Comparison of ENCODE assay signal across 10 mouse cellular contexts in genomic region chr10:59977715-59978343, GRCm38 (mm10). TPM values are rescaled to one million over a fixed set of nuclear protein-coding genes. Genes with fewer than 3 reads are reported as not detected.
DNase-seq lines count a peak whose midpoint lies in the region; ATAC-seq and TF ChIP-seq lines count a peak whose summit lies in the region.
"Had no signal": no experiment of that assay in that cellular context is flagged by ENCODE, and none has a peak within 500 bp of the region (broad histone marks: within the 10 kb centered on the region; RNA-seq: fewer than 3 reads in every experiment).

No protein-coding gene starts in this region.

- no peak overlapping the region for H3K9ac ChIP-seq in CH12.LX (ENCODE audit: insufficient read depth, low read depth)
- H3K9ac ChIP-seq in forebrain, embryonic 15.5 days (replicated peaks), result no peak overlapping the region
- H3K9ac ChIP-seq in limb, embryonic 14.5 days (ENCODE audit: low read depth, low read length, severe bottlenecking), result no peak overlapping the region
- H3K9ac ChIP-seq: midbrain, embryonic 12.5 days had no signal

- no peaks in the 10 kb centered on the region for H3K9me3 ChIP-seq in CH12.LX (replicated peaks; ENCODE audit: low read length)
- no peaks in the 10 kb centered on the region for H3K9me3 ChIP-seq in forebrain, embryonic 15.5 days
- H3K9me3 ChIP-seq in limb, embryonic 14.5 days (ENCODE audit: control insufficient read depth, low read length), result no peaks in the 10 kb centered on the region
- H3K9me3 ChIP-seq: midbrain, embryonic 12.5 days had no signal

- H3K4me3 ChIP-seq in kidney, adult 2 months (ENCODE audit: insufficient read depth, low read depth, low read length), result no peak overlapping the region
- no peak overlapping the region for H3K4me3 ChIP-seq in CH12.LX (replicated peaks in 1 of 3; ENCODE audit: low read depth in 2 of 3, low read length in 2 of 3, poor library complexity in 1 of 3)
- H3K4me3 ChIP-seq in forebrain, embryonic 15.5 days, result no peak overlapping the region
- H3K4me3 ChIP-seq in limb, embryonic 14.5 days (replicated peaks; ENCODE audit: low read length), result no peak overlapping the region
- H3K4me3 ChIP-seq: midbrain, embryonic 12.5 days had no signal

- ATAC-seq in forebrain, embryonic 15.5 days (replicated peaks), result no peak
- no peak for ATAC-seq in limb, embryonic 14.5 days (ENCODE audit: low FRiP score, low read depth)
- ATAC-seq in cerebellum, adult (ENCODE audit: insufficient number of reproducible peaks, low FRiP score, low TSS enrichment), result no peak

- H3K4me2 ChIP-seq in CH12.LX (ENCODE audit: insufficient read depth, low read depth, poor library complexity, severe bottlenecking), result no peak overlapping the region
- no peak overlapping the region for H3K4me2 ChIP-seq in forebrain, embryonic 15.5 days (replicated peaks)
- no peak overlapping the region for H3K4me2 ChIP-seq in limb, embryonic 14.5 days (replicated peaks; ENCODE audit: low read depth, low read length, severe bottlenecking)
- H3K4me2 ChIP-seq: midbrain, embryonic 12.5 days had no signal

- TF ChIP-seq CTCF in kidney, adult 2 months (conservative IDR thresholded peaks at IDR 0.05; ENCODE audit: insufficient read depth, insufficient read length, low read depth, low read length), result no peak
- no peak for TF ChIP-seq CTCF in CH12.LX (conservative IDR thresholded peaks at IDR 0.05 in 1 of 2, IDR thresholded peaks at IDR 0.05 in 1 of 2; ENCODE audit: low read depth in 2 of 2, low read length in 2 of 2)

- H3K79me2 ChIP-seq in CH12.LX (replicated peaks; ENCODE audit: control insufficient read depth, extremely low read depth, insufficient read depth, poor library complexity, severe bottlenecking), result no peaks in the 10 kb centered on the region

- 90% methylated on average over 5 of the region's 5 CpGs for WGBS in kidney, adult 2 months
- WGBS in forebrain, embryonic 15.5 days, result 86% methylated on average over 5 of the region's 5 CpGs
- WGBS in limb, embryonic 14.5 days, result 87% methylated on average over 5 of the region's 5 CpGs

- no peak for TF ChIP-seq EP300 in CH12.LX (IDR thresholded peaks at IDR 0.05; ENCODE audit: low read length)

- dilution Hi-C loops in CH12.LX (cut with MboI; ENCODE audit: extremely low pct_ligation_motif_present, extremely low pct_unique_long_range_greater_than_20kb, low sequenced_read_pairs), result no loop called here

- in situ Hi-C loops in CH12.LX (cut with MboI; ENCODE audit: low pct_ligation_motif_present, low pct_unique_long_range_greater_than_20kb, low sequenced_read_pairs), result no loop called here

- H3K4me1 ChIP-seq in kidney, adult 2 months (ENCODE audit: control insufficient read depth, insufficient read depth, low read length), result peaks cover 52% of the 10 kb centered on the region
- H3K4me1 ChIP-seq in CH12.LX (ENCODE audit: control insufficient read depth in 1 of 2, insufficient read depth in 2 of 2), result peaks cover 45 to 89% of the 10 kb centered on the region in 2 experiments
- H3K4me1 ChIP-seq in forebrain, embryonic 15.5 days, result peaks cover 29% of the 10 kb centered on the region
- H3K4me1 ChIP-seq in limb, embryonic 14.5 days (ENCODE audit: control insufficient read depth, insufficient read depth, low read length), result peaks cover 39% of the 10 kb centered on the region

- H3K27ac ChIP-seq in kidney, adult 2 months (ENCODE audit: insufficient read depth, low read depth, low read length), result peak overlapping the region; percentile 80
- H3K27ac ChIP-seq in CH12.LX (ENCODE audit: insufficient read depth, low read depth), result no peak overlapping the region
- peak overlapping the region; percentile 56; the same call in 1 of the 2 replicates for H3K27ac ChIP-seq in forebrain, embryonic 15.5 days (replicated peaks)
- peak overlapping the region; percentile 73 for H3K27ac ChIP-seq in limb, embryonic 14.5 days (replicated peaks; ENCODE audit: low read depth, low read length)

- H3K27me3 ChIP-seq in kidney, adult 2 months (replicated peaks; ENCODE audit: control insufficient read depth, insufficient read depth, low read length), result no peaks in the 10 kb centered on the region
- no peaks in the 10 kb centered on the region for H3K27me3 ChIP-seq in CH12.LX (replicated peaks)
- no peaks in the 10 kb centered on the region for H3K27me3 ChIP-seq in forebrain, embryonic 15.5 days
- H3K27me3 ChIP-seq in limb, embryonic 14.5 days (ENCODE audit: control insufficient read depth, insufficient read depth, low read length), result no peaks in the 10 kb centered on the region
- H3K27me3 ChIP-seq: midbrain, embryonic 12.5 days had no signal

- TF ChIP-seq POLR2A in kidney, adult 2 months (IDR thresholded peaks at IDR 0.05; ENCODE audit: low read depth, low read length), result no peak
- no peak for TF ChIP-seq POLR2A in CH12.LX (IDR thresholded peaks at IDR 0.05; ENCODE audit: low read depth, low read length)
- no peak for TF ChIP-seq POLR2A in limb, embryonic 14.5 days (IDR thresholded peaks at IDR 0.05; ENCODE audit: borderline replicate concordance, extremely low read depth, insufficient read depth, insufficient read length)

- DNase-seq in kidney, adult 2 months, result no peak
- DNase-seq in kidney, postnatal 14 days, result no peak
- no peak for DNase-seq in CH12.LX (ENCODE audit: extremely low read depth)
- no peak for DNase-seq in limb, embryonic 14.5 days (ENCODE audit: low spot score)
- DNase-seq in frontal cortex, adult 2 months (ENCODE audit: extremely low spot score in 1 of 2, low spot score in 1 of 2), result no peak
- DNase-seq in cerebellum, postnatal 36 days, result no peak
- DNase-seq: cerebellum, adult 8-10 months had no signal

- TF ChIP-seq RAD21 in CH12.LX (IDR thresholded peaks at IDR 0.05; ENCODE audit: low read depth, low read length), result no peak

- no peaks in the 10 kb centered on the region for H3K36me3 ChIP-seq in kidney, adult 2 months (ENCODE audit: control insufficient read depth, insufficient read depth, low read length)
- H3K36me3 ChIP-seq in CH12.LX (replicated peaks in 1 of 2; ENCODE audit: control insufficient read depth in 1 of 2, insufficient read depth in 1 of 2, low read length in 1 of 2), result no peaks in the 10 kb centered on the region
- no peaks in the 10 kb centered on the region for H3K36me3 ChIP-seq in forebrain, embryonic 15.5 days
- no peaks in the 10 kb centered on the region for H3K36me3 ChIP-seq in limb, embryonic 14.5 days (ENCODE audit: control insufficient read depth, insufficient read depth, low read length)
- H3K36me3 ChIP-seq: midbrain, embryonic 12.5 days had no signal

TF ChIP-seq in CH12.LX, 34 proteins besides CTCF, POLR2A, EP300 and RAD21:
- 0 out of 2 replicates have a peak, but pooled peaks have one; percentile 39 for TF ChIP-seq MAFK (IDR thresholded peaks at IDR 0.05; ENCODE audit: insufficient replicate concordance, low read length)
- no peak for TF ChIP-seq ZMIZ1 (IDR thresholded peaks at IDR 0.05; ENCODE audit: low read depth, low read length)
- TF ChIP-seq TBP (conservative IDR thresholded peaks at IDR 0.05; ENCODE audit: low read depth, low read length), result no peak
- no peak for TF ChIP-seq JUN (IDR thresholded peaks at IDR 0.05; ENCODE audit: insufficient read depth, low read depth, low read length)
TF ChIP-seq in CH12.LX: peak in this region for 1.

RNA-seq across cellular contexts. Expression of gene Ascc1, which starts 24.8 kb away (rescaled TPM):
- 106 and 132 TPM in 2 replicates for polyA plus RNA-seq in kidney, adult 2 months (2012; rRNA removed)
- total RNA-seq in CH12.LX (2012; rRNA removed) (18.1 and 25.4 TPM in 2 replicates), CH12.LX (2014; rRNA removed) (20.1 and 21.0 TPM in 2 replicates)
- 25.5 and 30.7 TPM in 2 replicates for polyA plus RNA-seq in CH12.LX (2012; ENCODE audit: insufficient read length, low read depth)
- 47.9 and 48.9 TPM in 2 replicates for polyA plus RNA-seq in forebrain, embryonic 15.5 days (2015; fragmentation: Nextera tagmentation; extraction: Ambion mirVana)
- polyA plus RNA-seq in limb, embryonic 14.5 days (2012; rRNA removed), result 29.4 and 32.9 TPM in 2 replicates
- polyA plus RNA-seq in limb, embryonic 14.5 days (2014; fragmentation: Nextera tagmentation; extraction: Ambion mirVana), result 41.2 and 45.4 TPM in 2 replicates
- polyA plus RNA-seq in frontal cortex, adult 2 months (2012; rRNA removed), result 26.5 and 27.2 TPM in 2 replicates

RNA-seq across cellular contexts. Expression of gene Anapc16, which starts 25.1 kb away (rescaled TPM):
- 84.8 and 100 TPM in 2 replicates for polyA plus RNA-seq in kidney, adult 2 months (2012; rRNA removed)
- total RNA-seq in CH12.LX (2012; rRNA removed) (66.4 and 67.6 TPM in 2 replicates), CH12.LX (2014; rRNA removed) (64.9 and 65.3 TPM in 2 replicates)
- 43.9 and 50.8 TPM in 2 replicates for polyA plus RNA-seq in CH12.LX (2012; ENCODE audit: insufficient read length, low read depth)
- polyA plus RNA-seq in forebrain, embryonic 15.5 days (2015; fragmentation: Nextera tagmentation; extraction: Ambion mirVana), result 117 TPM in 2 replicates
- polyA plus RNA-seq in limb, embryonic 14.5 days (2012; rRNA removed), result 105 and 109 TPM in 2 replicates
- 110 and 114 TPM in 2 replicates for polyA plus RNA-seq in limb, embryonic 14.5 days (2014; fragmentation: Nextera tagmentation; extraction: Ambion mirVana)
- 86.0 and 101 TPM in 2 replicates for polyA plus RNA-seq in frontal cortex, adult 2 months (2012; rRNA removed)

RNA-seq across cellular contexts. Expression of gene Ddit4, which starts 26.2 kb away (rescaled TPM):
- polyA plus RNA-seq in kidney, adult 2 months (2012; rRNA removed), result 21.1 and 21.6 TPM in 2 replicates
- total RNA-seq in CH12.LX (2012; rRNA removed) (45.7 and 136 TPM in 2 replicates), CH12.LX (2014; rRNA removed) (37.5 and 50.6 TPM in 2 replicates)
- polyA plus RNA-seq in CH12.LX (2012; ENCODE audit: insufficient read length, low read depth), result 38.9 and 39.5 TPM in 2 replicates
- 90.0 and 92.5 TPM in 2 replicates for polyA plus RNA-seq in forebrain, embryonic 15.5 days (2015; fragmentation: Nextera tagmentation; extraction: Ambion mirVana)
- 117 and 138 TPM in 2 replicates for polyA plus RNA-seq in limb, embryonic 14.5 days (2012; rRNA removed)
- 8.5 and 8.6 TPM in 2 replicates for polyA plus RNA-seq in limb, embryonic 14.5 days (2014; fragmentation: Nextera tagmentation; extraction: Ambion mirVana)
- 46.3 and 53.3 TPM in 2 replicates for polyA plus RNA-seq in frontal cortex, adult 2 months (2012; rRNA removed)
